Mouse (Mus musculus) lung, postnatal 0 days (tissue): ENCODE data around the gene Rpp25l. TPM values are rescaled to one million over a fixed set of nuclear protein-coding genes. Genes with fewer than 3 reads are reported as not detected.
"Not testable (repeated sequence)": the region's sequence is repeated elsewhere in the genome, so short reads cannot be mapped to it uniquely, and the experiment has no call there.

Experiments
- ATAC-seq: fragments of 200-750 bp; cut with Nextera tagmentation; 2 replicates; pipeline ENCODE4 v1.8.0; 2017; ENCODE audit warnings: moderate library complexity
- DNase-seq: peaks from one replicate; pipeline ENCODE4 v3.0.0-alpha.2; 2016; ENCODE audit warnings: low spot score
- H3K27ac ChIP-seq: fragments of 300-500 bp; sonication (generic); 2 replicates; pipeline ENCODE4 v1.5.1; 2014; ENCODE audit warnings: antibody characterized with exemption, mild to moderate bottlenecking, low read length, mixed read lengths
- H3K27me3 ChIP-seq: fragments of 300-500 bp; sonication (generic); replicated peaks from 2 replicates; pipeline ENCODE4 v1.6.1; 2014; ENCODE audit warnings: low read length, mixed read lengths; ENCODE audit not compliant: insufficient read depth
- H3K36me3 ChIP-seq: fragments of 300-500 bp; sonication (generic); 2 replicates; pipeline ENCODE4 v1.6.1; 2014; ENCODE audit warnings: low read length, mixed read lengths; ENCODE audit not compliant: insufficient read depth
- H3K4me1 ChIP-seq: fragments of 300-500 bp; sonication (generic); 2 replicates; pipeline ENCODE4 v1.6.1; 2014; ENCODE audit warnings: antibody characterized with exemption, low read depth, low read length, mixed read lengths; ENCODE audit not compliant: insufficient read depth
- H3K4me2 ChIP-seq: fragments of 300-500 bp; sonication (generic); replicated peaks from 2 replicates; pipeline ENCODE4 v1.6.1; 2014; ENCODE audit warnings: low read depth, mild to moderate bottlenecking, low read length, moderate library complexity, mixed read lengths
- H3K4me3 ChIP-seq: fragments of 300-500 bp; sonication (generic); 2 replicates; pipeline ENCODE4 v1.5.1; 2014; ENCODE audit warnings: low read depth, low read length
- H3K9ac ChIP-seq: fragments of 300-500 bp; sonication (generic); replicated peaks from 2 replicates; pipeline ENCODE4 v1.6.1; 2014; ENCODE audit warnings: low read depth, mild to moderate bottlenecking
- H3K9me3 ChIP-seq: fragments of 300-500 bp; sonication (generic); 2 replicates; pipeline ENCODE4 v1.6.1; 2016; ENCODE audit warnings: low read length, mixed read lengths
- CTCF ChIP-seq: IDR thresholded peaks from 2 replicates; pipeline ENCODE4 v1.5.1; 2016; ENCODE audit warnings: antibody characterized with exemption, mild to moderate bottlenecking
- WGBS: fragments of 180-500 bp; shearing (Covaris S2); extraction: QIAGEN DNeasy Blood & Tissue Kit; methylation state at CpG from one replicate; pipeline ENCODE4 v1.1.7; 2014; 5-methylcytosine and 5-hydroxymethylcytosine counted together
- polyA plus RNA-seq: library from polyadenylated mRNA; unstranded; fragments of >200 nt; fragmentation: Nextera tagmentation; extraction: Ambion mirVana; gene quantifications from 2 replicates; pipeline ENCODE4 v1.2.1, GENCODE M21; 2015

Rpp25l gene
- polyA plus RNA-seq, 1 experiment from 2014 or later = 51.8 TPM

- H3K9me3 ChIP-seq, H3K4me1 ChIP-seq, H3K9ac ChIP-seq, H3K4me3 ChIP-seq, ATAC-seq, H3K36me3 ChIP-seq, H3K27me3 ChIP-seq, H3K27ac ChIP-seq: not testable (repeated sequence)
- H3K4me2 ChIP-seq = 0 out of 2 replicates have a peak within 1 kb of the TSS, but pooled peaks have one; percentile 14
- peak; percentile 67 for DNase-seq
- TF ChIP-seq CTCF = peak; percentile 77
- 24% methylated on average over 20 of the region's 40 CpGs for WGBS
Observed at GRCm38 (mm10) chr4:41696930-41697841, 16.1 kb downstream of the Rpp25l start, which contains the start of gene Cntfr. TSS of gene Cntfr (minus strand) at chr4:41697089.

DNA sequence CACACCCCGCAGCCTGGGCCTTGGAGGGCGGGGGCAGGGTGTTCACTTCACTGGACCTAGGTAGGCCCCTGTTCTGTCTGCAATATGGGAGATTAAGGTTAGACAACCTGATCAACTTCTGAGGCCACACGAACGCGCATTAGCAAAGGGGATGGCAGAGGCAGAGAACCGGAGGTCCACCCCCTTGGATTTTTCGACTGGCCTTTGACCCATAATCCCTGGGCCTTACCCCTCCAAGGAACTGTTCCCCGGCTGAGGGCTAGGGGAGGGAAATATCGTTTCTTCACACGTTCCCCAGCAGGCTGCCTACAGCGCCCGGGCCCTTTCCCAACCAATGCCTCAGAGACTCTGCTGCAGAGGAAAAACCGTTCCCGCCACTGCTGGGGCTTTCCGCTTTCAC, 16.9 kb downstream of the Rpp25l start:
- not testable (repeated sequence) for H3K9ac ChIP-seq, H3K4me3 ChIP-seq, H3K4me1 ChIP-seq, H3K27ac ChIP-seq, DNase-seq, H3K4me2 ChIP-seq, H3K9me3 ChIP-seq, ATAC-seq, H3K27me3 ChIP-seq, H3K36me3 ChIP-seq
- WGBS = 14% methylated on average over 8 of the region's 15 CpGs

- not testable (repeated sequence) for H3K4me2 ChIP-seq, H3K4me3 ChIP-seq, H3K27ac ChIP-seq, H3K36me3 ChIP-seq, DNase-seq, H3K4me1 ChIP-seq, H3K9ac ChIP-seq, ATAC-seq, H3K27me3 ChIP-seq, H3K9me3 ChIP-seq
- 14% methylated on average over 9 of the region's 38 CpGs for WGBS
Observed at GRCm38 (mm10) chr4:41695800-41696199, 17.5 kb downstream of the Rpp25l start.

- not testable (repeated sequence) for ATAC-seq, H3K4me2 ChIP-seq
- 30% methylated on average over 4 of the region's 4 CpGs for WGBS
Observed at GRCm38 (mm10) chr4:41693511-41693910, 19.8 kb downstream of the Rpp25l start.

DNA sequence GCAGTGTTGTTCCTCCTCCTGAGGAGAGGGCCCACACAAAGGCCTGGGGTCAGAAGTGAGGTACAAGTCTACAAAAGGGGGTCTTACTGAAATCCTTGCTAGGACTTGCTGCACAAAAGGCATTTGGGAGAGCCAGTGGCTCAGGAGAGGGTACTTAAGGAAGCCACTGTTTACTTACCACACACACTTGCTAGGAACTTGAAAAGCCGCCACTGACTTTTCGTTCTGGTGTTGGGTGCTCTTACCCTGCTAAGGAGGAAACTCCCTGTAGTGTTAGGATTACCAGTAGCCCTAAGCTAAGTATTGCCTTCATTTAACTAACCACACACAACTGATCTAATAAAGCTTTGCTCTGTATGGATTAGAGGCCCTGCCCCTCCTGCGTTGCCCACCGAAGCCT, 23.3 kb downstream of the Rpp25l start:
- H3K9ac ChIP-seq, H3K4me3 ChIP-seq, H3K36me3 ChIP-seq, H3K27me3 ChIP-seq, H3K4me2 ChIP-seq, H3K4me1 ChIP-seq, H3K9me3 ChIP-seq, DNase-seq, H3K27ac ChIP-seq: not testable (repeated sequence)
- peak; percentile 77 for ATAC-seq
- WGBS = no CpG with 5 or more reads among the region's 4 CpGs

More at GRCm38 (mm10) chr4:41693511-41693910, 19.8 kb downstream of the Rpp25l start:
- not testable (repeated sequence) for H3K4me3 ChIP-seq, H3K9me3 ChIP-seq, H3K27ac ChIP-seq, H3K36me3 ChIP-seq, DNase-seq, H3K4me1 ChIP-seq, H3K27me3 ChIP-seq, H3K9ac ChIP-seq

GRCm38 (mm10) chr4:41688562-41688961, 24.8 kb downstream of the Rpp25l start:
- 42% methylated on average over 1 of the region's 1 CpGs for WGBS
- not testable (repeated sequence) for ATAC-seq

DNA sequence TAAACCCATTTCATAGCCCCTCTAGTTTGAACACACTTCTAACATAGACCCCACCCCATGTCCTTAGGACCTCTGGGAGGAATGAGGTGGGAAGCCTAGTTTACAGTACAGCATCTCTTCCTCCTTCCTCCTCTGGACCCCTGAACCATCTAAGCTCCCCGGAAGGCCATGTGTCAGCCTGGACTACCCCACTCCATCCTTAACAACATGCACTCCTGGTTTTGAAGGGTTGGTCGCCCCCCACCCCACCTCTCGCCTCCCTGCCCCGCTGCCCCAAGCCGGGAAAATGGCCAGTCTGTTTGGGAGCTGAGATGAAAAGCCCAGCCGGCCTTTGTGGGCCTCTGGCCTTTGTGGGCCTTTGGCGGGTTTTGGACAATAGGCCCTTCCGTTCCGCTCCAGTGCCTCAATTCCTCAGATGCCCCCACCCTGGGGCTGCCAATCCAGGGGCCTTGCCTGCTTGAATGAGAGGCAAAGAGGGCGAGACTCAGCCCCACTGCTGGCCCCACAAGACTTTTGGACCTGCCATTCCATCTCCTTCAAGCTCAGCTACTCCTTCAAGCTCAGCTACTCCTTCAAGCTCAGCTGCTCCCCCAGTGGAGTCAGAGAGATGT, 27.3 kb downstream of the Rpp25l start:
- not testable (repeated sequence) for DNase-seq, H3K27me3 ChIP-seq, H3K9me3 ChIP-seq, H3K4me3 ChIP-seq, H3K36me3 ChIP-seq, H3K27ac ChIP-seq, H3K4me2 ChIP-seq, H3K4me1 ChIP-seq, ATAC-seq, H3K9ac ChIP-seq
- 78% methylated on average over 9 of the region's 10 CpGs for WGBS

More at GRCm38 (mm10) chr4:41688562-41688961, 24.8 kb downstream of the Rpp25l start:
- not testable (repeated sequence) for H3K27me3 ChIP-seq, H3K4me3 ChIP-seq, H3K4me2 ChIP-seq, H3K9ac ChIP-seq, H3K9me3 ChIP-seq, H3K36me3 ChIP-seq, DNase-seq, H3K4me1 ChIP-seq, H3K27ac ChIP-seq

DNA sequence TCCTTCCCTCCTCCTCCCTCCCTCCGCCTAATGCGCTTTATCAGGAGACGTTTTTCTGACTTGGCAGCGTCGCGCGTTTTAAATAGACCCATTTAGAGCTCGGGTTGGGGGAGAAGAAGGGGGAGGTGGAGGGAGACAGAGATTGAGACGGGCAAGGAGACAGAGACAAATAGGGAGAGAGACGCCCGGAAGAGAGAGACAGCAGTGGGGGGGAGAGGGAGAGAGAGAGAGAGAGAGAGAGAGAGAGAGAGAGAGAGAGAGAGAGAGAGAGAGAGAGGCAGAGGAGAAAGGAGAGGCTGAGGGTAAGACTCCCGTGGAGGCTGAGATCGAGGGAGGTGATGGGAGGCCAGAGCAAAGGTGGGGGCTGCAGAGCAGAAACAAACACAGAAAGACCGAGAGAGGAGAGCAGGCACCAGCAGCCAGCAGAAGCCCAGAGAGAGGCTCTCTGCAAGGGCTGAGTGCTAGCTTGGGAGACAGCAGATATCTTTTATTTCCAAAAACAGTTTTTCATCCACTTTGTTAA, 28.3 kb downstream of the Rpp25l start:
- H3K9me3 ChIP-seq, H3K36me3 ChIP-seq, H3K27ac ChIP-seq, H3K27me3 ChIP-seq, DNase-seq, ATAC-seq, H3K9ac ChIP-seq, H3K4me2 ChIP-seq, H3K4me1 ChIP-seq, H3K4me3 ChIP-seq: not testable (repeated sequence)
- 8% methylated on average over 6 of the region's 14 CpGs for WGBS

GRCm38 (mm10) chr4:41684131-41684930, 29.0 kb downstream of the Rpp25l start:
- WGBS = 9% methylated on average over 16 of the region's 27 CpGs
- H3K27ac ChIP-seq, ATAC-seq, DNase-seq, H3K9me3 ChIP-seq, H3K4me2 ChIP-seq, H3K9ac ChIP-seq, H3K4me1 ChIP-seq, H3K4me3 ChIP-seq, H3K27me3 ChIP-seq, H3K36me3 ChIP-seq: not testable (repeated sequence)
